Mouse (Mus musculus): ENCODE measurements around the gene Bcorl1.
"Not testable (repeated sequence)": the region's sequence is repeated elsewhere in the genome, so short reads cannot be mapped to it uniquely, and the experiment has no call there.

Gene Bcorl1

GRCm38 (mm10) chrX:48399994-48400393, 58.8 kb downstream of the Bcorl1 start:
- no peak for DNase-seq

- DNase-seq, result no peak
Observed at GRCm38 (mm10) chrX:48405141-48405540, 64.0 kb downstream of the Bcorl1 start.

- peak; percentile 50 to 60 for DNase-seq
Observed at GRCm38 (mm10) chrX:48409611-48410387, 68.6 kb downstream of the Bcorl1 start.

- DNase-seq, result no peak
Observed at GRCm38 (mm10) chrX:48410388-48410776, 69.2 kb downstream of the Bcorl1 start.

- no peak for DNase-seq
Observed at GRCm38 (mm10) chrX:48412629-48413028, 71.5 kb downstream of the Bcorl1 start.

GRCm38 (mm10) chrX:48414291-48414690, 73.1 kb downstream of the Bcorl1 start:
- no peak for DNase-seq

GRCm38 (mm10) chrX:48418417-48418816, 77.3 kb downstream of the Bcorl1 start:
- DNase-seq, result no peak

GRCm38 (mm10) chrX:48422986-48423385, 81.8 kb downstream of the Bcorl1 start:
- peak in 1 of 2 experiments; percentile 55 for DNase-seq

GRCm38 (mm10) chrX:48423671-48424070, 82.5 kb downstream of the Bcorl1 start:
- no peak for DNase-seq

GRCm38 (mm10) chrX:48424583-48424982, 83.4 kb downstream of the Bcorl1 start:
- peak; percentile 56 to 81 for DNase-seq

- DNase-seq, result peak; percentile 66 to 77
Observed at GRCm38 (mm10) chrX:48425280-48425679, 84.1 kb downstream of the Bcorl1 start.

- DNase-seq, result no peak
Observed at GRCm38 (mm10) chrX:48428241-48428640, 87.1 kb downstream of the Bcorl1 start.

GRCm38 (mm10) chrX:48428642-48429041, 87.5 kb downstream of the Bcorl1 start:
- no peak for DNase-seq

- no peak for DNase-seq
Observed at GRCm38 (mm10) chrX:48429100-48429499, 87.9 kb downstream of the Bcorl1 start.

GRCm38 (mm10) chrX:48429538-48429937, 88.4 kb downstream of the Bcorl1 start:
- DNase-seq, result peak; percentile 42 to 68

GRCm38 (mm10) chrX:48432599-48433526, 91.7 kb downstream of the Bcorl1 start:
- DNase-seq, result peak in 1 of 2 experiments; percentile 27

GRCm38 (mm10) chrX:48433527-48433899, 92.4 kb downstream of the Bcorl1 start:
- peak; percentile 86 to 93 for DNase-seq

GRCm38 (mm10) chrX:48434251-48434650, 93.1 kb downstream of the Bcorl1 start:
- no peak for DNase-seq

GRCm38 (mm10) chrX:48435477-48435900, 94.3 kb downstream of the Bcorl1 start:
- DNase-seq, result peak; percentile 49 to 61

GRCm38 (mm10) chrX:48436082-48436481, 94.9 kb downstream of the Bcorl1 start:
- not testable (repeated sequence) for DNase-seq

GRCm38 (mm10) chrX:48439036-48439435, 97.9 kb downstream of the Bcorl1 start:
- no peak for DNase-seq

GRCm38 (mm10) chrX:48441548-48441947, 100.4 kb downstream of the Bcorl1 start:
- DNase-seq, result no peak

GRCm38 (mm10) chrX:48441954-48442353, 100.8 kb downstream of the Bcorl1 start:
- DNase-seq, result no peak

GRCm38 (mm10) chrX:48444677-48445076, 103.5 kb downstream of the Bcorl1 start:
- DNase-seq, result no peak

All from thymus, adult 18-20 months (tissue).